Mouse (Mus musculus) MEL (cell line): Measurements from ENCODE around the gene Slc51a.

ENCODE experiments used
- BHLHE40 ChIP-seq: IDR thresholded peaks from 2 replicates; pipeline ENCODE4 v1.6.1; 2012; ENCODE audit warnings: low read depth, mild to moderate bottlenecking, inconsistent platforms, low read length, improper control_type of control experiment, borderline replicate concordance
- GATA1 ChIP-seq: IDR thresholded peaks from 2 replicates; pipeline ENCODE4 v1.6.1; 2011; ENCODE audit warnings: low read depth, low read length, improper control_type of control experiment
- MAFK ChIP-seq: IDR thresholded peaks from 2 replicates; pipeline ENCODE4 v1.6.1; 2011; ENCODE audit warnings: low read depth, mild to moderate bottlenecking, low read length, improper control_type of control experiment, borderline replicate concordance
- POLR2AphosphoS5 ChIP-seq: IDR thresholded peaks from 2 replicates; pipeline ENCODE4 v1.6.1; 2012; ENCODE audit warnings: low read depth, borderline replicate concordance, mild to moderate bottlenecking, inconsistent platforms, low read length, moderate library complexity, mixed read lengths
- TCF12 ChIP-seq: IDR thresholded peaks from 2 replicates; pipeline ENCODE4 v1.6.1; 2014; ENCODE audit warnings: low read depth, mild to moderate bottlenecking, inconsistent platforms, low read length, improper control_type of control experiment, moderate library complexity

DNA sequence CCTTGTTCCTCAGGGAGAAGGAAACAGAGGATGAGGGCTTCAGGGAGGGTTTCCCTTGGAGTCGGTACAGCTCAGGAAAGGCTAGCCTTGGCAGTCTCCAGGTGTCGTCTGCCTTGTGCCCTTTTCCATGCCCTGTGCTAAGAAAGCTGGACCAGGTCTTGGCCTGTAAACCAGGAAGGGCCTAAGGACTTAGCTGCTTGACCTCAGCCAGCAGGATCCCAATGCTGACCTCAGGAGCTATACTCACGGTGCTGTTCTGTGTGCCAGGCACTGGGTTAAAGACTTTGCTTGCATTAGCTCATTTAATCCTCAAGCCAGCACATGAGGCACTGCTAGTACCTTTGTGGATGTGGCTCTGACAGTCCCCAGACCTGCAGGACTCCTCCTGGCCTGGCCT lies 23.7 kb upstream of the Slc51a start:
- no peak for TF ChIP-seq TCF12
- no peak for TF ChIP-seq POLR2AphosphoS5
- no peak for TF ChIP-seq BHLHE40
- TF ChIP-seq MAFK: no peak
- no peak for TF ChIP-seq GATA1
